Mouse (Mus musculus) inflammation-experienced regulatory T-cells, adult 6 months (primary cell): ENCODE results near the gene Syne1. TPM values are rescaled to one million over a fixed set of nuclear protein-coding genes. Genes with fewer than 3 reads are reported as not detected.

Experiments
- ATAC-seq: one replicate; pipeline ENCODE4 v1.8.0; 2017
- polyA plus RNA-seq, 3 experiments: library from polyadenylated mRNA; unstranded; fragments of 100-300 nt; shearing (Covaris generic); gene quantifications; one replicate each; pipeline ENCODE4 v1.2.1; 2017

The Syne1 gene
- polyA plus RNA-seq, 3 experiments from 2014 or later: 13.9 to 24.2 (median 15.3) TPM

DNA sequence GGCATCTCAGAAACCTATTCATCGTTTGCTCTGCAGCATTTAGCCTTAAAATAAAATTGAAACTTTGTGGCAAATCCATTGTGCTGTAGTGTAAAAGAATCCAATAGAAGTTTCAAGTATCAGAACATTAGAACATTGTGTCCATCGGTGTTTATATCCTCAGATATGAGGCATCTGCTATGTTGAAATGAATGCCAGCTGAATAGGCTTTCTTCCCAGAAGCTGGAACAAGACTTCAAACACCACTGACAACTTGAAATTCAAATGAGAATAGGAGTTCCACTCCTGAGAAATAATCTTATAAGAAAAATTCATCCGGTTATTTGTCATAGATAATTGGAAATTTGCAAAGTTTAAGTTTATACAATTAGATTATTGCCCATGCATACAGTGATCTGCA, 135.6 kb downstream of the Syne1 start:
- no peak for ATAC-seq

- no peak for ATAC-seq
Observed at GRCm38 (mm10) chr10:5384131-5384776, 167.0 kb downstream of the Syne1 start.

- no peak for ATAC-seq
Observed at GRCm38 (mm10) chr10:5381536-5381935, 169.7 kb downstream of the Syne1 start.

- ATAC-seq: no peak
Observed at GRCm38 (mm10) chr10:5378969-5379368, 172.3 kb downstream of the Syne1 start.

DNA sequence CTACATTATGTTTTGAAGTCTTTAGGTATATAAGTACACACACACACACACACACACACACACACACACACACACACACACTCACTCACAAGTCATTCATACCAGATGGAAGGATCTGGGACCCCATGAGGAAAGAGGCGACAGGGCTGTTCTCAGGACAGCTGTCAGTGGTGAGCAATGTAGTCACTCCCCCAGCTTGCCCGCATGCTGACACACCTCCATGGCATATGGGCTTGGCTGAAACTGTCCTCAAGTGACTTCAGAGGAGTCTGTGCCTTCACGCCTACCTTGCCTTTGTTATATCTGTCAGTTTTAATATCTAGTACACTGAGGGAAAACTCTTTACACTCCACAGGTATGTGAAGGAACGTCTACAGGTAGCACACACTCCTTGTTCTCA, 181.7 kb downstream of the Syne1 start:
- ATAC-seq: no peak

DNA sequence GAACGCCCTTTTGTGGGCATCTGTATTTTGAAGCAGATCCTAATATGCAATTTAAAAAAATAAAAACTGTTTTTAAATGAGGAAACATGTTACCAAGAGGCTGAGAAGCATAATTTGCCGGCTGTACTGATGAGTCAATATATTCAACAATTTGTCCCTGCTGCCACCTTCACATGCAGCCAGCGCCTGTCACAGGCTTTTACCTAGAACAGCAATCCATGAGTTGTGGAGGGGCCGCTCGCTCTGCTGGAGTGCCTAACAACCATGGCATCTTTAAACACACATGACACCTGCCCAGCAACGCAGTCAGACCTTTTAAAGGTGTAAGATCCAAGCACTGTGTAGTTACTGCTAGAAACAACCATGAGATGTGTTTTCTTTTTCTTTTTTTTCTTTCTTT, 183.0 kb downstream of the Syne1 start:
- no peak for ATAC-seq

DNA sequence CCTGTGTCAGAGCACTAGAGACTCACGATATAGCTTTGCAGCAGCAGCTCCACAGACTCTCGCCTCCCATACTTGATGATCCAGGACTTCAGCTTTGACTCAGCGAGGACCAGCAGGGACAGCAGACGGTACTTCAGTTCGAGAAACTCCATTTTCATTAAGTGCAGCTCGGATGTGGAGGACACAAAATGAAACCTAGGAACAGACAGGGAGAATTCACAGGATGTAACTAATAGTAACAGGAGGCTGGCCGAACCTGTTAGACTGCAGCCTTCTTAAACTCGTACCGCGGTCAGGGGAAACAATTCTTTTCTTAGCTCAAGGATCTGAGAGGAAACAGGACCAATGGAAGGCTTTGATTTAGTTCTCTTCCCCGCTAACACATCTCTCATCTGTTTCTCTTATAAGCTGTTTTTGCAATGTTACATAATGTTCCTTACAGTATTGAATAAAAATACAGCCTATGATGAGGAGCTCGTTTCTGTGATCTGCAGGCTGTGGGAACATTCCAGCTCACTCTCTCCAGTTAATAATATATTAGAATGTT, 183.7 kb downstream of the Syne1 start:
- ATAC-seq: no peak

GRCm38 (mm10) chr10:5360560-5360959, 190.7 kb downstream of the Syne1 start:
- no peak for ATAC-seq

GRCm38 (mm10) chr10:5356614-5357013, 194.7 kb downstream of the Syne1 start:
- no peak for ATAC-seq

DNA sequence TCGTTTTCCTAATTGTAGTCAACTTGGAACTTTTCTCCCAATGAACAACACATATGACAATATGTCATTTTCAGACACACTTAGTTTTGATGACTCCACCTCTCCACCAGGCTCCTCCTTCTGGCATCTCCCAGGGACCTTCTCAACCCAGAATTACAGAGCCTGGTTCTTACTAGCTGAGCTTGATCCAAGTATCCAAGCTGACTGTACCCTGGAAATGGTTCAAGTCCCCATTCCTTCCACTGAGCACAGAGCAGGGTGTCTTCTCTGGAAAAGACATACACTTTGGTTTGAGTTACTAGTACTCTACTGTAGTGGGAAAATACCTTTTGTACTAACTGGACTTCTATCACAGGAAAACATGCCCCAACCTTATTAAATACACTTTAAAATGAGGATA, 197.9 kb downstream of the Syne1 start:
- ATAC-seq: no peak

GRCm38 (mm10) chr10:5346911-5347310, 204.4 kb downstream of the Syne1 start:
- no peak for ATAC-seq

DNA sequence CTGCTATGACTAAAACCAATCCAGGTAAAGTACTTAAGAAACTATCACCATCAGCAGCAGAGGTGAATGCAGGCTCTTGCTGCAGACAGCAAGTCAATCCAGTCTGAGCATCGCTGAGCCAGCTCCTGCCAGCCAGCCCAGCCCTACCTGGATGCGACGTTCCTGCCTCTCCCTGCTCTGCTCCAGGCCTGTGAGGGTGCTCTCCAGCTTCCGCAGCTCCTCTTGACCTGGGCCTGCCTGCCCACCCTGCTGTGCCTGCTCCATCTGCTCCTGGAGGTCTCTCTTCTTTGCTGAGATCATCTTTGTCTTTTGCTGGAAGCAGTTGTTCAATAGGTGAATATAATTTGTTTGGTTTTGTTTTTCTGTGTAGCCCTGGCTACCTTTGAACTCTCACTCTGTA, 208.1 kb downstream of the Syne1 start:
- ATAC-seq: no peak

GRCm38 (mm10) chr10:5336394-5336793, 214.9 kb downstream of the Syne1 start:
- ATAC-seq: no peak

DNA sequence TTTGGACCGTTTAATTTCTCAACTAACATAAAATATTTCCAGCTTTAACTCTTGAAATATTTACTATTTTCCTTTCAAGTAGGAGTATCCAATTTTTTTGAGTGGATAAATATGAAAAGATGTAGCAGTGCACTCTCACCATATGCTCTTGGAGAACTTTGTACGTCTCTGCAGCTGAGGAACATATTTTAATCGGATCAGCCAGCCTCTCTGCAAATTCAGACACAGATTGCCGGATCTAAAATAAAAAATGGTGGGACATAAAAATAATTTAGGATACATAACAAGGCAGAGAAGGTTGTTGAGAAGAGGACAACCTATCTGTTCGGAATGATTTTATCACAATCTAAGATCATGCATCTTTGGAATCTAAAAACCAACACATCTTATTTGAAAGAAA, 218.5 kb downstream of the Syne1 start:
- no peak for ATAC-seq

DNA sequence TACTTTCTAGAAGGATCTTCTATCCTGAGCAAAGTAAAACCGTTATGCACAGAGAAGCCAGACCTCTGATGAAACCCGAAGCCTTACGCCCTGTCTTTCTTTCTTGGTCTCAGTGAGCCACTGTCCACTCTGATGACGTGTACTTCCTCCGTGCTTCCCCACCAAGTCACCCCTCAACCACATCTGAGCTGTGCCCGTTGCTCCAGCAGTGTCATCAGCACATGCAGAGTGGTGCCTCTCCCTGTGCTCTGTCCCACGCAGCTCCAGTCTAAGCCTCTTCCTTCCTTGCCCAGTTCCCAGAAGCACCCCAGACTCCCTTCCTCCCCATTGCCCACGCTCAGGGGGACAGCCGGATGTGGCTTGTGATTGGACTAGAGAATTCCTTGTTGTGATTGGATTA, 224.6 kb downstream of the Syne1 start:
- ATAC-seq: no peak

DNA sequence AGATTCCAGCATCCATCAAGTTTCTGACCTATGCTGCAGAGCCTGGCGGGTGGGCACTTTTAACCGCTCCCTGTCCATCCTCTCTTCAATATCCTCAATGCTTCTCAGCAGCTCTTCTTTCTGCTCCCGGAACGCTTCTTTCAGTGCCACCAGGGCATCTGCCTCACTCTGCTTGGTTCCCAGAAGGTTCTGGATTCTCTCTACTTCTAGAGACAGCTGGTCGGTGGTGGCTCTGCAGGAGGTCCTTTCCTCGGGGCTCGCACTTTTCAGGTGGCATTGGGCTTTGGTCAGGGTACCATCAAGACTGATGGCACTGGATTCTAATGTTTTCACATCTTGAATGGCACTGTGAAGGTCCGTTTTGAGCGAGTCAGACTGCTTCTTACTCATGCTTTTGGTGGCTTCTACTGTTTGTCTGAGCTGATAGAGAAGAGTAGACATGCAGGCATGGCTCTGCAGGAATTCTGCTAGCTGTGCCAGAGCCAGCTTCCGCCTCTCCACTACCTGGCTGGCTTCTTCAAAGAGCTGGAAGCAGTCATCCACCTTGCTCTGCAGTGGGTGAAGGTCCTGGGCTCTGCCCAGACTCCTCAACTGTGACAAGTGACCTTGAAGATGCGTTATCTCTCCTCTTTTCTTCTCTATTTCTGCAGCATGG, 227.4 kb downstream of the Syne1 start:
- no peak for ATAC-seq

GRCm38 (mm10) chr10:5322562-5322961, 228.7 kb downstream of the Syne1 start:
- ATAC-seq: no peak

DNA sequence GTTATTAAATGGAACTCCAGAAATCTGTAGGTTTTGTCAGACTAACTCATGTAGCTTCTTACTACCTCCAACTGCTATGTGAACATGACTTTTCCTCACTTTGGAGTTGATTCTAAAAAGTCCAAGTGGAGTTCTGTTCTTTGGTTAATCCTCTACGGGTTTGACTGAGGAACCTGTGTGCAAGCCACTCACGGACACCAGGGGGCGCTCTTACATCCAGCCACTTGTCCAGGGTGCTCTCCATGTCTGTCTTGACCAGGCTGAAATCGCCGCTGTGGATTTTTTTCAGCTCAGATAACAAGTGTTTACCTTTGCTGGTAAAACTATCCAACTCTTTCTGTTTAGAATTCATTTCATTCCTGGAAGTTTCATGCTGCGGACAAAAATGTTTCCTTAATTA, 233.7 kb downstream of the Syne1 start:
- peak; percentile 38 for ATAC-seq

DNA sequence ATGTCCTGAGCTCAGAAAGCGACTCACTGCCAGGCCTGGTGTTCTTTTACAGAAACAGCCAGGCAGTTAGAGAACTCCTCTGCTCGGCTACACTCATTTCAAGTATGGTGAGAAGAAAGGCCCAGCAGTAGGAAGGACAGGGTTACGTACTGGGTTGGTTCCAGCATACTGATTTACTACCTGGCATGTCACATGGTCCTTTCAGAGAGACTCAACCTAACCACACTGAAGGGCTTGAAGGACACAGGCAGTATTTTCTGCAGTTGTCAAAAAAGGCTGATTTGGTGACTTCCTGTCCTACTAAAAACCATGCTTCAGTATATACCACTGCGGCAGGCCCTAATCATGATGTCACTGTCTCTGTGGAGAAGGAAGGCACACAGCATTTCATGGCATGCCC, 238.8 kb downstream of the Syne1 start:
- no peak for ATAC-seq

GRCm38 (mm10) chr10:5309961-5310713, 241.1 kb downstream of the Syne1 start:
- ATAC-seq: no peak

DNA sequence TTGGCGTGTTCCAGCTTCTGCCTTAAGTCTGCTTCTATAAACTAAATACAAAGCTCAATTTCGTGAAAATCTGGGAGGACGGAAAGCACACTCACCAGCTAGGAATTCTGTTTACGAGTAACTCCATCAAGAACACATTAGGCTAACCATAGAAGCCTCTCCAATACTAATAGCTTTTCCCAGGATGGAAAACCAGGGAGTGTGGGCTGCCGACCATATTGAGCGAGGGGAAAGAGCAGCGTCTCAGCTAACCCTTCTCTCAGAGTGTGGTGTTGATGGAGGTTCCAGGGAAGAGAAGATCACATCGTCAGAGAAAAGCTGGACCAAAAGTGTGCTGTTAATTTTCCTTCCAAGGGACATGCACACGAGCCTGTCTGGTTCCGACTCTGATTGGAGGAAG, 241.9 kb downstream of the Syne1 start:
- no peak for ATAC-seq

GRCm38 (mm10) chr10:5305555-5305954, 245.7 kb downstream of the Syne1 start:
- no peak for ATAC-seq

DNA sequence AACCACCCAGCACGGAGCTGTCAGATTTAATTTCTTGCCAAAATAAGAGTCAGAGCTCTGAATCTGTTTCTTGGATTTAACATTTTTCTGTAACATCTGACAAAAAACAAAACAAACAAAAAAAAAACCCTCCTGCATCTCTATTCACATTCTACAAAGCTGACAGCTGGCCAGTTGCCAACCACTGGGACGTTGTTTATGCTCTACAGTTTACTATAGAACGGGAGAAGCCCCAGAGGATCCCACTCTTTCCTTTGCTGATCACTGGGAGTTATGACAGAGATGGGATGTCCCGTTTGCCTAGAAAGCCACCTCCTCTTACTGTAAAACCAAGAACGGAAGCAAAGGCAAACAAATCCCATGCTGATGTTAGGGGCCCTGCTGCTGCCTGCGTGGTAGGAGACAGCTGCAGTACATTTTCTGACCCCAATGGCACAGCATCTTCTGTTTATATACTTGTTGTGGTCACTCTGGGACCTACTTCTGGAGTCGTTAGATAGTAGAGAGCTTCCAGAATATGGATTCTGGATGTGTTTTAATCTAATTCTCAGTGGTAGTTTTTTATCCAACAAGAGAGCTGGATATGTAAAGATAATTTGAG, 255.9 kb downstream of the Syne1 start:
- ATAC-seq: no peak
